Mouse (Mus musculus) MEL (cell line): ENCODE results near the gene Mtfmt. TPM values are rescaled to one million over a fixed set of nuclear protein-coding genes. Genes with fewer than 3 reads are reported as not detected.

Experiments
- DNase-seq: peaks from one replicate; pipeline ENCODE4 v3.0.0; 2011; ENCODE audit warnings: low read depth, low spot score
- H3K27ac ChIP-seq: 2 replicates; pipeline ENCODE4 v1.5.1; 2012; ENCODE audit warnings: low read depth, mild to moderate bottlenecking, control low read depth, low read length, moderate library complexity; ENCODE audit not compliant: control insufficient read depth
- H3K27me3 ChIP-seq, 2 experiments: fragments of 150-350 bp in 1 of 2; sonication (generic) in 1 of 2; 2 replicates each; pipeline ENCODE4 v1.6.1; 2012; ENCODE audit warnings: low read length in 2 of 2, mild to moderate bottlenecking in 2 of 2, improper control_type of control experiment in 1 of 2, moderate library complexity in 1 of 2; ENCODE audit not compliant: insufficient read depth in 2 of 2, control insufficient read depth in 1 of 2
- H3K36me3 ChIP-seq, 2 experiments: 2 replicates each; pipeline ENCODE4 v1.6.1; 2012 to 2014; ENCODE audit warnings: low read length in 2 of 2, improper control_type of control experiment in 1 of 2, inconsistent platforms in 1 of 2, mild to moderate bottlenecking in 1 of 2; ENCODE audit not compliant: insufficient read depth in 2 of 2, control insufficient read depth in 1 of 2
- H3K4me1 ChIP-seq, 2 experiments: fragments of 150-350 bp in 1 of 2; sonication (generic) in 1 of 2; 2 replicates each; pipeline ENCODE4 v1.6.1; 2012; ENCODE audit warnings: low read length in 2 of 2, improper control_type of control experiment in 1 of 2, mild to moderate bottlenecking in 1 of 2; ENCODE audit not compliant: insufficient read depth in 2 of 2, control insufficient read depth in 1 of 2
- H3K4me3 ChIP-seq, 2 experiments: fragments of 150-350 bp in 1 of 2; sonication (generic) in 1 of 2; 2 replicates each; pipeline ENCODE4 v1.5.1; 2012; ENCODE audit warnings: low read depth in 2 of 2, low read length in 2 of 2, mild to moderate bottlenecking in 2 of 2, moderate library complexity in 2 of 2, control low read depth in 1 of 2, improper control_type of control experiment in 1 of 2; ENCODE audit not compliant: control insufficient read depth in 1 of 2, insufficient read depth in 1 of 2
- H3K79me2 ChIP-seq: 2 replicates; pipeline ENCODE4 v1.6.1; 2012; ENCODE audit warnings: mild to moderate bottlenecking, low read length, moderate library complexity; ENCODE audit not compliant: control insufficient read depth, poor library complexity, insufficient read depth
- H3K9ac ChIP-seq: 2 replicates; pipeline ENCODE4 v1.6.1; 2012; ENCODE audit warnings: low read depth, mild to moderate bottlenecking, control low read depth, low read length, moderate library complexity; ENCODE audit not compliant: control insufficient read depth, poor library complexity, severe bottlenecking
- H3K9me3 ChIP-seq: fragments of 150-350 bp; sonication (generic); replicated peaks from 2 replicates; pipeline ENCODE4 v1.6.1; 2012; ENCODE audit warnings: mild to moderate bottlenecking, low read length, improper control_type of control experiment, moderate library complexity; ENCODE audit not compliant: insufficient read depth
- CHD1 ChIP-seq: IDR thresholded peaks from 2 replicates; pipeline ENCODE4 v1.6.1; 2012; ENCODE audit warnings: low read depth, mild to moderate bottlenecking, inconsistent platforms, low read length, improper control_type of control experiment
- CHD2 ChIP-seq: IDR thresholded peaks from 2 replicates; pipeline ENCODE4 v1.6.1; 2011; ENCODE audit warnings: low read length, improper control_type of control experiment
- E2F4 ChIP-seq: IDR thresholded peaks from 2 replicates; pipeline ENCODE4 v1.6.1; 2011; ENCODE audit warnings: low read depth, low read length, improper control_type of control experiment, borderline replicate concordance
- ELF1 ChIP-seq: IDR thresholded peaks from 2 replicates; pipeline ENCODE4 v1.6.1; 2014; ENCODE audit warnings: low read depth, mild to moderate bottlenecking, inconsistent platforms, low read length, improper control_type of control experiment, moderate library complexity
- EP300 ChIP-seq, 2 experiments: IDR thresholded peaks; 2 replicates each; pipeline ENCODE4 v1.6.1; 2011; ENCODE audit warnings: improper control_type of control experiment in 2 of 2, low read length in 2 of 2, low read depth in 1 of 2, mild to moderate bottlenecking in 1 of 2
- ETS1 ChIP-seq: IDR thresholded peaks from 2 replicates; pipeline ENCODE4 v1.6.1; 2012; ENCODE audit warnings: low read depth, mild to moderate bottlenecking, inconsistent platforms, low read length, improper control_type of control experiment, moderate library complexity
- GATA1 ChIP-seq: IDR thresholded peaks from 2 replicates; pipeline ENCODE4 v1.6.1; 2011; ENCODE audit warnings: low read depth, low read length, improper control_type of control experiment
- JUND ChIP-seq: IDR thresholded peaks from 2 replicates; pipeline ENCODE4 v1.6.1; 2011; ENCODE audit warnings: low read depth, mild to moderate bottlenecking, improper control_type of control experiment, low read length
- KAT2A ChIP-seq: conservative IDR thresholded peaks from 2 replicates; pipeline ENCODE4 v1.6.1; 2012; ENCODE audit warnings: low read depth, low read length, improper control_type of control experiment, inconsistent platforms
- MAFK ChIP-seq: IDR thresholded peaks from 2 replicates; pipeline ENCODE4 v1.6.1; 2011; ENCODE audit warnings: low read depth, mild to moderate bottlenecking, low read length, improper control_type of control experiment, borderline replicate concordance
- MAX ChIP-seq: IDR thresholded peaks from 2 replicates; pipeline ENCODE4 v1.6.1; 2011; ENCODE audit warnings: low read length, improper control_type of control experiment
- MAZ ChIP-seq: IDR thresholded peaks from 2 replicates; pipeline ENCODE4 v1.6.1; 2012; ENCODE audit warnings: low read depth, mild to moderate bottlenecking, inconsistent platforms, low read length, improper control_type of control experiment
- MEF2A ChIP-seq: IDR thresholded peaks from 2 replicates; pipeline ENCODE4 v1.6.1; 2014; ENCODE audit warnings: low read depth, mild to moderate bottlenecking, inconsistent platforms, low read length, improper control_type of control experiment; ENCODE audit not compliant: poor library complexity, insufficient replicate concordance, severe bottlenecking; ENCODE audit errors: extremely low read depth
- MXI1 ChIP-seq: IDR thresholded peaks from 2 replicates; pipeline ENCODE4 v1.6.1; 2011; ENCODE audit warnings: mild to moderate bottlenecking, low read depth, low read length, improper control_type of control experiment
- MYC ChIP-seq: IDR thresholded peaks from 2 replicates; pipeline ENCODE4 v1.6.1; 2011; ENCODE audit warnings: low read depth, mild to moderate bottlenecking, low read length, improper control_type of control experiment, moderate library complexity
- NELFE ChIP-seq: IDR thresholded peaks from 2 replicates; pipeline ENCODE4 v1.6.1; 2011; ENCODE audit warnings: low read depth, low read length, improper control_type of control experiment
- NRF1 ChIP-seq: IDR thresholded peaks from 2 replicates; pipeline ENCODE4 v1.6.1; 2014; ENCODE audit warnings: low read depth, mild to moderate bottlenecking, inconsistent platforms, low read length, improper control_type of control experiment, moderate library complexity; ENCODE audit not compliant: poor library complexity, insufficient read depth, severe bottlenecking
- POLR2A ChIP-seq, 2 experiments: IDR thresholded peaks; 2 replicates each; pipeline ENCODE4 v1.6.1; 2011 to 2012; ENCODE audit warnings: low read length in 2 of 2, mild to moderate bottlenecking in 2 of 2, control low read depth in 1 of 2, improper control_type of control experiment in 1 of 2, low read depth in 1 of 2, moderate library complexity in 1 of 2; ENCODE audit not compliant: control insufficient read depth in 1 of 2, insufficient read depth in 1 of 2, poor library complexity in 1 of 2
- RAD21 ChIP-seq: IDR thresholded peaks from 2 replicates; pipeline ENCODE4 v1.6.1; 2011; ENCODE audit warnings: mild to moderate bottlenecking, low read depth, low read length, improper control_type of control experiment
- SIN3A ChIP-seq: IDR thresholded peaks from 2 replicates; pipeline ENCODE4 v1.6.1; 2012; ENCODE audit warnings: low read length, improper control_type of control experiment, inconsistent platforms
- SMC3 ChIP-seq: IDR thresholded peaks from 2 replicates; pipeline ENCODE4 v1.6.1; 2011; ENCODE audit warnings: low read depth, low read length, improper control_type of control experiment
- TAL1 ChIP-seq: IDR thresholded peaks from 2 replicates; pipeline ENCODE4 v1.6.1; 2012; ENCODE audit warnings: mild to moderate bottlenecking, inconsistent platforms, low read length, moderate library complexity, mixed read lengths
- TCF12 ChIP-seq: IDR thresholded peaks from 2 replicates; pipeline ENCODE4 v1.6.1; 2014; ENCODE audit warnings: low read depth, mild to moderate bottlenecking, inconsistent platforms, low read length, improper control_type of control experiment, moderate library complexity
- USF1 ChIP-seq: IDR thresholded peaks from 2 replicates; pipeline ENCODE4 v1.6.1; 2014; ENCODE audit warnings: low read depth, mild to moderate bottlenecking, inconsistent platforms, low read length, improper control_type of control experiment, moderate library complexity
- ZC3H11A ChIP-seq: IDR thresholded peaks from 2 replicates; pipeline ENCODE4 v1.6.1; 2012; ENCODE audit warnings: low read depth, mild to moderate bottlenecking, inconsistent platforms, low read length, improper control_type of control experiment
- ZMIZ1 ChIP-seq: IDR thresholded peaks from 2 replicates; pipeline ENCODE4 v1.6.1; 2012; ENCODE audit warnings: low read depth, mild to moderate bottlenecking, inconsistent platforms, low read length, improper control_type of control experiment, moderate library complexity
- polyA plus RNA-seq, 2 experiments: library from polyadenylated mRNA; stranded (reverse) in 1 of 2; unstranded in 1 of 2; fragments of >175 nt in 1 of 2; fragments of >200 nt in 1 of 2; gene quantifications; 2 replicates each; pipeline versions ENCODE4 v1.2.1 to v1.2.4; 2012; ENCODE audit warnings: low replicate concordance in 2 of 2, low read depth in 1 of 2; ENCODE audit not compliant: insufficient read length in 2 of 2, insufficient read depth in 1 of 2, missing spikeins in 1 of 2
- total RNA-seq: library from RNA; depleted of rRNA; stranded (reverse); fragments of 300-350 nt; gene quantifications from 2 replicates; pipeline ENCODE4 v1.2.3, GENCODE M21; 2012

The Mtfmt gene
- total and polyA plus RNA-seq, 3 experiments, result 10.6 to 14.2 TPM; not detected in 1

DNA sequence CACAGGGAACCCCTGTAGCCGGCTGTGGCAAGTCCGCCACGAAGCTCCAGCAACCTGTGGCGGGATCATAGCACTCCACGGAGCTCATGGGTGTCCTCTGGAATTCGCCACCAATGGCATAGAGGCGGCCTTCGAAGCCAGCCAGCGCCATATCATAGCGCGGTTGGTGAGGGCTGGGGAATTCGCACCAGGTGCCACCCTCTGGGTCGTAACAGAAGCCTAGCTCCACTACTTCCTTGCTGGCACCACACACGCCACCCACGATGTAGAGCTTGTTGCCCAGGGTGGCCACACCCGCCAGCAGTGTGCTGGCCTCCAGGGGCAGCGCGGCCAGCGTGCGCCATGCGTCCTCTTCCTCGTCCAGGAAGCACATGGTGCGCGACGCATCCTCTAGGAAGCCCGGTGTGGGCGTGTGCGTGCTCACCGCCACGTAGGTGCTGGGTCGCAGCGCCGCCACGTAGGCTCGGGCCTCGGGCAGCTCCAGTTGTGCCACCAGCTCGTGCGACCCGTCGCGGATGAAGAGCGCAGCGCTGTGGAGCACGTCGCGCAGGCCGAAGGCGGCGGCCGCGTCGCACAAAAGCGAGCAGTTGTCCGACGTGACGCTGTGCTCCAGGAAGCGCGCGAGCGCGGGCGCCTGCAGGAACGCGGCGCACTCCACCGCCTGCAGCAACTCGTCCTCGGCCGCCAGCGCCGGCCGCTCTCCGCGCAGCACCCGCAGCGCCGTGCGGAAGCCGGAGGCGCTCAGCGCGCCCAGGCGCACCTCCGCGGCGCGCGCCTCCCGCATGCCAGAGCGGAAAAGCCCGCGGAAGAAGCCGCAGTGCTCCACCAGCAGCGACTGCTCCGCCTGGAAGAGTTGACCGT lies 44.6 kb upstream of the Mtfmt start:
- no peak overlapping the region for H3K4me3 ChIP-seq
- no peaks in the 10 kb centered on the region for H3K9me3 ChIP-seq
- no peaks in the 10 kb centered on the region for H3K4me1 ChIP-seq
- no peak overlapping the region for H3K9ac ChIP-seq
- H3K36me3 ChIP-seq, result no peaks in the 10 kb centered on the region
- no peak overlapping the region for H3K27ac ChIP-seq
- H3K79me2 ChIP-seq, result no peaks in the 10 kb centered on the region
- no peak for DNase-seq
- TF ChIP-seq MAZ, result no peak
- no peak for TF ChIP-seq ELF1
- no peak for TF ChIP-seq SIN3A
- no peak for TF ChIP-seq KAT2A
- no peak for TF ChIP-seq RAD21
- no peak for TF ChIP-seq CHD1
- TF ChIP-seq TAL1, result no peak
- TF ChIP-seq CHD2, result no peak
- no peak for TF ChIP-seq TCF12
- no peak for TF ChIP-seq GATA1
- no peak for TF ChIP-seq E2F4
- TF ChIP-seq MYC, result no peak
- no peak for TF ChIP-seq MAX
- TF ChIP-seq MAFK, result no peak
- no peak for TF ChIP-seq ETS1
- H3K27me3 ChIP-seq, result no peaks in the 10 kb centered on the region

DNA sequence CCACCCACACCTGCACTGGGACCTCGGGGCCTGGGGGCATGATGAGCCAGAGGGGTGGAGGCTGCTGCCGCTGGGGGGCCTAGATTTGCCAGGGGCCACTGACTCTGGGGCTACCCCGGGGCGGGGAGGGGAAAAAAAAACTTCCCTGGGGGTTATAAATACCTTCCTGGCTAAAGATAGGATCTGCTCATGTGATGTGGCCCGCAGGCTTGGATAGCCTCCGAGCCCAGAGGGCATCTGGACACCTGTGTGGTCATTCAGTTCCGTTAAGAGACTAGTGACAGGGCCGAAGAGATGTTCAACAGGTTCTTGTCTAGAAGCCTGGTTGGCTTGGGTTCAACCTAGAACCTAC lies 44.0 kb upstream of the Mtfmt start, which contains the start of gene Kbtbd13:
Gene Kbtbd13 (minus strand): TSS at position 40 of the 352 bp plus-strand sequence.
- H3K79me2 ChIP-seq, result no peaks in the 10 kb centered on the region
- H3K27ac ChIP-seq, result no peak within 1 kb of the TSS
- H3K36me3 ChIP-seq, result no peaks in the 10 kb centered on the region
- TF ChIP-seq MXI1, result no peak
- no peak for TF ChIP-seq KAT2A
- no peak for TF ChIP-seq MAZ
- no peak for TF ChIP-seq ZC3H11A
- no peak for TF ChIP-seq CHD1
- TF ChIP-seq MEF2A, result no peak
- no peak for TF ChIP-seq TAL1
- no peak for TF ChIP-seq MAX
- no peak for TF ChIP-seq POLR2A (IDR thresholded peaks at IDR 0.05; ENCODE audit: control insufficient read depth in 1 of 2, insufficient read depth in 1 of 2, low read depth in 1 of 2, low read length in 2 of 2, poor library complexity in 1 of 2)
- TF ChIP-seq JUND, result no peak
- TF ChIP-seq ZMIZ1, result no peak
- no peak for TF ChIP-seq SMC3
- TF ChIP-seq E2F4, result no peak
- TF ChIP-seq USF1, result no peak
- no peak for TF ChIP-seq MAFK
- TF ChIP-seq NRF1, result no peak
- no peak for TF ChIP-seq EP300 (IDR thresholded peaks at IDR 0.05; ENCODE audit: low read depth in 1 of 2, low read length in 2 of 2)
- TF ChIP-seq NELFE, result no peak
- H3K9me3 ChIP-seq, result no peaks in the 10 kb centered on the region
- no peak within 1 kb of the TSS for H3K4me3 ChIP-seq
- H3K4me1 ChIP-seq, result no peaks in the 10 kb centered on the region
- no peak within 1 kb of the TSS for H3K9ac ChIP-seq
- no peak for DNase-seq
- no peaks in the 10 kb centered on the region for H3K27me3 ChIP-seq
